Mouse (Mus musculus) midbrain, embryonic 14.5 days (tissue): ENCODE measurements around the gene 4930470P17Rik. TPM values are rescaled to one million over a fixed set of nuclear protein-coding genes. Genes with fewer than 3 reads are reported as not detected.
A peak's percentile ranks its signal among the peaks of the same experiment; 100 is the strongest.

Experiments
- ATAC-seq: fragments of 200-750 bp; cut with Nextera tagmentation; 2 replicates; pipeline ENCODE4 v1.8.0; 2017; ENCODE audit warnings: moderate number of reproducible peaks, moderate library complexity; ENCODE audit not compliant: low FRiP score, low TSS enrichment
- DNase-seq: peaks from one replicate; pipeline ENCODE4 v3.0.0-alpha.2; 2015
- H3K27ac ChIP-seq: fragments of 300-500 bp; sonication (generic); replicated peaks from 2 replicates; pipeline ENCODE4 v1.5.1; 2014; ENCODE audit warnings: mild to moderate bottlenecking, low read depth, low read length, moderate library complexity
- H3K27me3 ChIP-seq: fragments of 300-500 bp; sonication (generic); 2 replicates; pipeline ENCODE4 v1.6.1; 2014; ENCODE audit warnings: low read length, control low read depth, mixed read lengths; ENCODE audit not compliant: control insufficient read depth, insufficient read depth
- H3K36me3 ChIP-seq: fragments of 300-500 bp; sonication (generic); 2 replicates; pipeline ENCODE4 v1.6.1; 2014; ENCODE audit warnings: low read length, control low read depth; ENCODE audit not compliant: control insufficient read depth, insufficient read depth
- H3K4me1 ChIP-seq: fragments of 300-500 bp; sonication (generic); 2 replicates; pipeline ENCODE4 v1.6.1; 2014; ENCODE audit warnings: mild to moderate bottlenecking, antibody characterized with exemption, low read length, control low read depth; ENCODE audit not compliant: control insufficient read depth, insufficient read depth
- H3K4me2 ChIP-seq: fragments of 300-500 bp; sonication (generic); 2 replicates; pipeline ENCODE4 v1.6.1; 2014; ENCODE audit warnings: mild to moderate bottlenecking, low read length, moderate library complexity
- H3K4me3 ChIP-seq: fragments of 300-500 bp; sonication (generic); replicated peaks from 2 replicates; pipeline ENCODE4 v1.5.1; 2014; ENCODE audit warnings: low read depth, low read length
- H3K9ac ChIP-seq: fragments of 300-500 bp; sonication (generic); replicated peaks from 2 replicates; pipeline ENCODE4 v1.6.1; 2014; ENCODE audit warnings: mild to moderate bottlenecking, low read length, moderate library complexity
- H3K9me3 ChIP-seq: fragments of 300-500 bp; sonication (generic); 2 replicates; pipeline ENCODE4 v1.6.1; 2016; ENCODE audit warnings: low read length, control low read depth, mixed read lengths; ENCODE audit not compliant: control insufficient read depth
- WGBS: fragments of 180-500 bp; shearing (Covaris S2); extraction: QIAGEN DNeasy Blood & Tissue Kit; methylation state at CpG from one replicate; pipeline ENCODE4 v1.1.7; 2014; 5-methylcytosine and 5-hydroxymethylcytosine counted together
- polyA plus RNA-seq: library from polyadenylated mRNA; unstranded; fragments of >200 nt; fragmentation: Nextera tagmentation; extraction: Ambion mirVana; gene quantifications from 2 replicates; pipeline ENCODE4 v1.2.1, GENCODE M21; 2014

The 4930470P17Rik gene
- not detected in 2 replicates for polyA plus RNA-seq

DNA sequence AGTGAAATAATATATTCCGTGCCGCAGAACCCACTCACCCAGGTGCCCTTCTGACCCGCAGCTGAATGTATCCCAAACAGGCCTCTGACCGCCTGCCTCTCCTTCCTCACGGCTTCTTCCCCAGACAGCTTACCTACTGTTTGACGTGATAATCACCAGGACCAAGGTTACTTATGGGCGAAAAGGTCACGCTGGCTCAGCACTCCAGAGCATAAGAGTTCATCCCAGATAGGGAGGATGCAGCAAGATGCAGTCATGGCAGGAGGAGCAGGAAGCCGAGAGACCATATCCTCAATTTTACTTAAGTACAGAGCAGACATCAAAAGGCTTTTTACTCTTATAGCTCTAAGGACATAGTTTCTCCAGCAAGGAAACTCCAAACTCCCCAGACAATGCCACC lies at the start of gene 4930470P17Rik:
Gene 4930470P17Rik, minus strand, starts transcription at position 101 of the 400 bp plus-strand sequence.
- Histone ChIP-seq H3K9ac (no peak within 1 kb of the TSS), H3K4me1 (no peaks in the 10 kb centered on the region), H3K4me3 (no peak within 1 kb of the TSS), H3K36me3 (no peaks in the 10 kb centered on the region), H3K27ac (no peak within 1 kb of the TSS), H3K4me2 (no peak within 1 kb of the TSS), H3K27me3 (no peaks in the 10 kb centered on the region), H3K9me3 (no peaks in the 10 kb centered on the region)
- WGBS = 56% methylated on average over 9 of the region's 9 CpGs
- DNase-seq (no peak), ATAC-seq (no peak)

DNA sequence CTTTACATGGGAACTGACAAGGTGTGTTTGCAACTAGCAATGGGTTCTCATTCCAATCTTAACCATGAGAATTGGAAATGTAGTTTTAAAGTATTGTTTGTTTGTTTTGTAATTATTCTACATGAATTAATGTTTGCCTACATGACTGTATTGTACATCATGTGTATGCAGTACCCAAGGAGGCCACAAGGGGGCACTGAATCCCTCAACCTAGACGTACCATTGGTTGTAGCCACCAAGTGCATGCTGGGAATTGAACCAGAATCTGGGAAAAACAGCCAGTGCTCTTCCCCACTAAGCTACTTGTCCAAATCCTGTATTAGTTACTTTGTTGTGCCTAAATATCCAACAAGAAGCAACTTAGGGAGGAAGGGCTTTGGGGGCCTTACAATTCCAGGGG lies 49.7 kb upstream of the 4930470P17Rik start:
- WGBS = 90% methylated on average over 1 of the region's 1 CpGs
- Histone ChIP-seq H3K4me3 (no peak overlapping the region), H3K27ac (no peak overlapping the region)

DNA sequence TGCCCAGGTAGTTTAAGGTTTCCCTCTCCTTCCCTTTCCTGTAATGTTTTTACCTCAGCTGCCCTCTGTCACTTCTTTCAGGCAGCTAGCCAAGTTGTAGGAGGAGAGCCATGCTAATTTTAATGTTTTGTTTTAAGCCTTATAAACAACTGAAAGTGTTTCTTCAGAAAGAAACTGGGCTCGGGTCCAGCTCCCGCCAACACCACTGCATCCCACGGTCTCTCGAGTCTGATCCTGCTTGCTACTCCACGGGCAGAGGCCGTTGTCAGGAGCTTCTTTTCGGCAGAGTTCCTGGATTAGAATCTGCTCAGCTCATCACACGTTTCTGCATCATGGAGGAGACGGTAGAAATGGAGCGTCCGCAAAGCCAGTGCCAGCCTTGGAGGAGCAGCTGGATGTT lies 46.7 kb upstream of the 4930470P17Rik start:
- H3K36me3 ChIP-seq = no peaks in the 10 kb centered on the region
- H3K9ac ChIP-seq = no peak overlapping the region
- no peak overlapping the region for H3K4me2 ChIP-seq
- no peak overlapping the region for H3K4me3 ChIP-seq
- no peaks in the 10 kb centered on the region for H3K27me3 ChIP-seq
- 80% methylated on average over 11 of the region's 11 CpGs for WGBS
- H3K27ac ChIP-seq = no peak overlapping the region
- no peak for DNase-seq
- H3K4me1 ChIP-seq = 0 out of 2 replicates have a peak, but pooled peaks cover 2% of the 10 kb centered on the region
- no peaks in the 10 kb centered on the region for H3K9me3 ChIP-seq
- ATAC-seq = no peak

More for the DNA sequence above, 49.7 kb upstream of the 4930470P17Rik start:
- DNase-seq (no peak), ATAC-seq (no peak)
- H3K36me3 ChIP-seq = no peaks in the 10 kb centered on the region
- H3K9me3 ChIP-seq = no peaks in the 10 kb centered on the region
- 0 out of 2 replicates have a peak, but pooled peaks cover 3% of the 10 kb centered on the region for H3K4me1 ChIP-seq
- no peak overlapping the region for H3K4me2 ChIP-seq
- no peak overlapping the region for H3K9ac ChIP-seq
- no peaks in the 10 kb centered on the region for H3K27me3 ChIP-seq

DNA sequence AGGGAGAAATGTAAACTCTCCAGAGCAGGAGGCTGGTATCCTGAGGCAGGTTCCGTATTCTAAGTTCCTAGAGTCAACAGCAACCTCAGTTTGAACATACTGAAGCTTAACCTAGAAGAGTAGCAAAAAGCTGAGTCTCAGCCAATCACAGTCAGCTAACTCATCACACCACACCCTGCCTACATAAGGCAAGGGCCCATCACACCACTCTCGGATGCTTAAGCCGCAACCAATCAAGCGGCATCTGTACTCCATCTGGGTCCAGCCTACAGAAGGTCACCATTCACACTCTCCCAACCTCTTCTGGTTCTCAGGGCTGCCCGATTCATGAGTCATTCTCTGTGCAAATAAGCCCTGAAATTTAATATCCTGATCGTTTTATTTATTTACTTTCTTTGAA lies 44.4 kb upstream of the 4930470P17Rik start:
- 94% methylated on average over 6 of the region's 6 CpGs for WGBS
- ATAC-seq (no peak), DNase-seq (no peak)
- Histone ChIP-seq H3K4me1 (peaks cover 14% of the 10 kb centered on the region), H3K4me2 (no peak overlapping the region), H3K27me3 (no peaks in the 10 kb centered on the region), H3K9me3 (no peaks in the 10 kb centered on the region), H3K36me3 (no peaks in the 10 kb centered on the region), H3K9ac (no peak overlapping the region), H3K4me3 (no peak overlapping the region), H3K27ac (no peak overlapping the region)

DNA sequence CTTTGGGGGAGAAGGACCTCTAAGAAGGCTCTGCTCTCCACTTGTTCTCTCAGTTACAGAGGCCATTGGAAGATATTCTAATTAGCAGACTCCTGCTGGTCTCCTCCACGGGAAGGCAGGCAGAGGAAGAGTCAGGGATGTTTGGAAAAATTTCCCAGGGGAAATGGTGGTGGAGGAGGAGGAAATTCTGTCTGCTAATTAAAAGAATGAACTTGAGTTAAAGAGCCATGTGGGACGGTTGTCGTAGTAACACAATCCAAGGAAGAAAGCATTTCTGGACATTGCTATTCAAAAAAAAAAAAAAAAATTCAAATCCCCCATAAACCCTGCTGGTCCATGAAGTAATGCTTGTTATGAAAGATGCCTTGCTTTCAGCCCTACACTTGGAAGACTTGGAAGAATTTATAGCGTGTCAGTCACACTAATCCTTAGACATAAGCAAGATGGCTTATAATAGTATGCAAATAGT lies 40.6 kb upstream of the 4930470P17Rik start:
- Histone ChIP-seq H3K4me1 (peaks cover 21% of the 10 kb centered on the region), H3K27ac (peak overlapping the region; percentile 47), H3K27me3 (no peaks in the 10 kb centered on the region), H3K9me3 (no peaks in the 10 kb centered on the region), H3K4me2 (no peak overlapping the region), H3K4me3 (no peak overlapping the region), H3K9ac (no peak overlapping the region), H3K36me3 (no peaks in the 10 kb centered on the region)
- WGBS = 3% methylated on average over 4 of the region's 4 CpGs
- ATAC-seq (no peak; the same call in 1 of the 2 replicates), DNase-seq (peak; percentile 67)

DNA sequence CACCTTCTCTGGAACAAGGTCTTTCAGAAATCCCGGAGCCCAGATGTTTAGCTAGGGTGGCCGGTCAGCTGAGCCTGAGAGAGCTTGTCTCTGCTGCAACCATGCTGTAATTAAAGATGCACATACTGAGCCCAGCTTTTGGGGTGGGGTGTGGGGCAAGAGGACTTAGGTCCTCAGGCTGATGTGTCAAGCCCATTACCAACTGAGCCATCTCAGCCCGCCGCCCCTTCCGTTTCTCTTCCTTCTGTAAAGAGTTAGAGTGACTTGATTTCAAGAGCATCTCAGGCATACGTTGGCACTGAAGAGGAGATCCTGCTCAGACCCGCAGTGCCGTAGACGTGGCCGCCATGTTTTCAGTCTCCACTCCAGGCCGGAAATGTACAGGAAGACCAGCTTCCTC lies 38.5 kb upstream of the 4930470P17Rik start:
- Histone ChIP-seq H3K27ac (no peak overlapping the region), H3K4me3 (no peak overlapping the region), H3K4me1 (peaks cover 21% of the 10 kb centered on the region), H3K36me3 (no peaks in the 10 kb centered on the region), H3K9ac (no peak overlapping the region), H3K27me3 (no peaks in the 10 kb centered on the region), H3K9me3 (no peaks in the 10 kb centered on the region), H3K4me2 (no peak overlapping the region)
- WGBS = 91% methylated on average over 11 of the region's 11 CpGs
- ATAC-seq = no peak
- DNase-seq = no peak

DNA sequence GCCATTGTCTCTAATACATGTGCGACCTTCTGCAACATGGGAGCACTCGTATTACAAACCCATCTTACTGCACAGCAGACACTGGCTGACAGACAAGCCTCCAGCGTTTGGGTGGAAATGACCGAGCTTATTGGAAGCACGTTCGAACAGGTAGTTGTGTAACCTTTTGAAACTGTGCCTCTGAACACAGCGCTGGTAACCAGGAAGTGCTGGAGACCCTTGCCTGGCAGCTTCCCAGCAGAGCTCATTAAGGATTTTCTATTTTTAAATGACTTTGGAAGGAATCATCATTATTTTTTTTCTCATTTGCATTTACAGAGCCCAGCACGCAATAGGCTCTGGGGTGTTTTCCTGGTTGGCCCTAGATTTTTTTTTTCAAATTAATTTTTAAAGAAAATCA lies 36.9 kb upstream of the 4930470P17Rik start:
- 58% methylated on average over 8 of the region's 8 CpGs for WGBS
- ATAC-seq (no peak), DNase-seq (peak; percentile 52)
- H3K27ac ChIP-seq = peak overlapping the region; percentile 34; the same call in 1 of the 2 replicates
- no peaks in the 10 kb centered on the region for H3K9me3 ChIP-seq
- no peak overlapping the region for H3K9ac ChIP-seq
- no peak overlapping the region for H3K4me2 ChIP-seq
- H3K4me3 ChIP-seq = no peak overlapping the region
- no peaks in the 10 kb centered on the region for H3K36me3 ChIP-seq
- no peaks in the 10 kb centered on the region for H3K27me3 ChIP-seq
- H3K4me1 ChIP-seq = peaks cover 21% of the 10 kb centered on the region

DNA sequence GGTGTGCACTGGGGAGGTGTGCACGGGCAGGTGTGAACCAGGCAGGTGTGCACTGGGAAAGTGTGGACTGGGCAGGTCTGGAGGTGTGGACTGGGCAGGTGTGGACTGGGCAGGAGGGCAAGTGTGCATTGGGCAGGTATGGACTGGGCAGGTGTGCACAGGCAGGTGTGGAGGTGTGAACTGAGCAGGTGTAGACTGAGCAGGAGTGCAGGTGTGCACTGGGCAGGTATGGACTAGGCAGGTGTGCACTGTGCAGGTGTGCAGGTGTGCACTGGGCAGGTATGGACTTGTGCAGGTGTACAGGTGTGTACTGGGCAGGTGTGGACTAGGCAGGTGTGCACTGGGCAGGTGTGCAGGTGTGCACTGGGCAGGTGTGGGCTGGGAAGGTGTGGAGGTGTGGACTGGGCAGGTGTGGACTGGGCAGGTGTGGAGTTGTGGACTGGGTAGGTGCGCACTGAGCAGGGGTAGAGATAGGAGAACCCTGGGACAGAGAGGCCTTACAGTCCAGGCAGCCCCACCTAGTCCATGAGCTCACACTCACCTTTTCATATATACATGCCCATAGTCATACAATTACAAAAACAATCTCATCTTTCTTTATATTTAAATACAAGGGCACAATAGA lies 31.3 kb upstream of the 4930470P17Rik start:
- H3K9ac ChIP-seq = no peak overlapping the region
- no peaks in the 10 kb centered on the region for H3K9me3 ChIP-seq
- H3K4me2 ChIP-seq = no peak overlapping the region
- no peak overlapping the region for H3K4me3 ChIP-seq
- peaks cover 3% of the 10 kb centered on the region; the same call in 1 of the 2 replicates for H3K4me1 ChIP-seq
- no peak for ATAC-seq
- no peak overlapping the region for H3K27ac ChIP-seq
- 95% methylated on average over 2 of the region's 2 CpGs for WGBS
- no peaks in the 10 kb centered on the region for H3K36me3 ChIP-seq
- no peaks in the 10 kb centered on the region for H3K27me3 ChIP-seq
- no peak for DNase-seq

DNA sequence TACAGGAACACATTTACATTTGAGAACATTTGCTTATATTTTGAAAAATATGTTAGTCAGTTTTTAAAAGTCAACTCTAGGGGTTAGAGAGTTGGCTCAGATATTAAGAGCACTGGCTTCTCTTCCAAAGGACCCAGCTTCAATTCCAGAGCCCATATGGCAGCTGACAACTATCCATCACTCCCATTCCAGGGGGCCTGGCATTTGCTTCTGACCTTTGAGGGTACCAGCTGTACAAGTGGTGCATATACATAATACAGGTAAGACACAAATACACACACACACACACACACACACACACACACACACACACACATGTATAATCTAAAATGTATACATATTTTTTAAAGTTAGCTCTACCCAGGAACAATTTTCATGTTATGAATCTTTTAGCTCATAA lies 30.6 kb upstream of the 4930470P17Rik start:
- Histone ChIP-seq H3K9me3 (no peaks in the 10 kb centered on the region), H3K9ac (no peak overlapping the region), H3K4me2 (no peak overlapping the region), H3K4me1 (no peaks in the 10 kb centered on the region), H3K36me3 (no peaks in the 10 kb centered on the region), H3K27ac (no peak overlapping the region), H3K27me3 (no peaks in the 10 kb centered on the region), H3K4me3 (no peak overlapping the region)
- no peak for DNase-seq
- no peak for ATAC-seq
